Comparison of ENCODE assay signal across 25 mouse cellular contexts in genomic region chr8:46474120-46474519, GRCm38 (mm10). TPM values are rescaled to one million over a fixed set of nuclear protein-coding genes. Genes with fewer than 3 reads are reported as not detected.
DNase-seq lines count a peak whose midpoint lies in the region; ATAC-seq lines count a peak whose summit lies in the region.
"Had no signal": no experiment of that assay in that cellular context is flagged by ENCODE, and none has a peak within 500 bp of the region (broad histone marks: within the 10 kb centered on the region; RNA-seq: fewer than 3 reads in every experiment).

No protein-coding gene starts in this region.

- DNase-seq in midbrain, embryonic 11.5 days (ENCODE audit: low spot score, missing footprints): peak; percentile 56
- no peak for DNase-seq in liver, embryonic 13.5 days
- DNase-seq in embryonic facial prominence, embryonic 10.5 days (ENCODE audit: low spot score): no peak
- DNase-seq: adrenal gland, postnatal 10 days; adrenal gland, postnatal 36 days; cerebellum, adult 11-12 months; cerebellum, adult 8-10 months; cerebellum, postnatal 10 days; cerebellum, postnatal 36 days; embryo, embryonic 11 days; gastrocnemius, postnatal 25 days; heart, adult 18-20 months; heart, postnatal 14 days; heart, postnatal 4 days had no signal

- H3K4me2 ChIP-seq in midbrain, embryonic 11.5 days: no peak overlapping the region
- no peak overlapping the region for H3K4me2 ChIP-seq in midbrain, embryonic 16.5 days (ENCODE audit: low read length)
- 0 out of 2 replicates have a peak overlapping the region, but pooled peaks have one; percentile 11 for H3K4me2 ChIP-seq in liver, embryonic 13.5 days
- peak overlapping the region; percentile 49 for H3K4me2 ChIP-seq in liver, embryonic 16.5 days (ENCODE audit: low read depth, low read length)
- no peak overlapping the region for H3K4me2 ChIP-seq in heart, embryonic 11.5 days
- H3K4me2 ChIP-seq: forebrain, embryonic 12.5 days; forebrain, embryonic 15.5 days; heart, embryonic 13.5 days; hindbrain, embryonic 14.5 days had no signal

- peak overlapping the region; percentile 35 for H3K4me3 ChIP-seq in erythroblast, embryonic 14.5 days (replicated peaks)
- no peak overlapping the region for H3K4me3 ChIP-seq in midbrain, embryonic 11.5 days (ENCODE audit: low read depth, low read length)
- no peak overlapping the region for H3K4me3 ChIP-seq in midbrain, embryonic 16.5 days (ENCODE audit: low read depth, low read length)
- H3K4me3 ChIP-seq in liver, embryonic 13.5 days (replicated peaks): no peak overlapping the region
- H3K4me3 ChIP-seq in liver, embryonic 16.5 days (ENCODE audit: low read depth, low read length): no peak overlapping the region
- no peak overlapping the region for H3K4me3 ChIP-seq in heart, embryonic 11.5 days (ENCODE audit: low read depth, low read length)
- no peak overlapping the region for H3K4me3 ChIP-seq in embryonic facial prominence, embryonic 10.5 days
- H3K4me3 ChIP-seq: forebrain, embryonic 12.5 days; forebrain, embryonic 15.5 days; heart, embryonic 13.5 days had no signal

- 94% methylated on average over 3 of the region's 3 CpGs for WGBS in midbrain, embryonic 11.5 days
- WGBS in midbrain, embryonic 16.5 days: 96% methylated on average over 3 of the region's 3 CpGs
- WGBS in liver, embryonic 13.5 days (ENCODE audit: insufficient replicate concordance): 76% methylated on average over 3 of the region's 3 CpGs
- WGBS in liver, embryonic 16.5 days (ENCODE audit: insufficient replicate concordance): 58% methylated on average over 3 of the region's 3 CpGs
- WGBS in heart, embryonic 11.5 days (ENCODE audit: insufficient replicate concordance): 87% methylated on average over 3 of the region's 3 CpGs
- WGBS in embryonic facial prominence, embryonic 10.5 days: 92% methylated on average over 3 of the region's 3 CpGs

- ATAC-seq in erythroblast, adult 5-6 weeks (replicated peaks; ENCODE audit: low FRiP score, poor library complexity, severe bottlenecking): no peak
- ATAC-seq in midbrain, embryonic 11.5 days (ENCODE audit: low FRiP score): no peak
- ATAC-seq in midbrain, embryonic 16.5 days: no peak
- no peak for ATAC-seq in liver, embryonic 13.5 days (ENCODE audit: low read depth)
- no peak for ATAC-seq in liver, embryonic 16.5 days (ENCODE audit: low read depth)
- no peak for ATAC-seq in heart, embryonic 11.5 days (replicated peaks; ENCODE audit: insufficient number of reproducible peaks, low FRiP score, low TSS enrichment)
- ATAC-seq: forebrain, embryonic 15.5 days; hindbrain, postnatal 0 days; Patski had no signal

- H3K9me3 ChIP-seq in erythroblast, embryonic 14.5 days (ENCODE audit: control insufficient read depth, low read length): no peaks in the 10 kb centered on the region
- H3K9me3 ChIP-seq in midbrain, embryonic 11.5 days (ENCODE audit: control insufficient read depth, low read length): no peaks in the 10 kb centered on the region
- no peaks in the 10 kb centered on the region for H3K9me3 ChIP-seq in midbrain, embryonic 16.5 days (replicated peaks; ENCODE audit: control insufficient read depth, low read length, poor library complexity, severe bottlenecking)
- H3K9me3 ChIP-seq in liver, embryonic 13.5 days (replicated peaks): no peaks in the 10 kb centered on the region
- H3K9me3 ChIP-seq in liver, embryonic 16.5 days (replicated peaks; ENCODE audit: control insufficient read depth, low read length): no peaks in the 10 kb centered on the region
- no peaks in the 10 kb centered on the region for H3K9me3 ChIP-seq in heart, embryonic 11.5 days (replicated peaks; ENCODE audit: control insufficient read depth, low read length)
- H3K9me3 ChIP-seq in embryonic facial prominence, embryonic 10.5 days: no peaks in the 10 kb centered on the region
- H3K9me3 ChIP-seq: forebrain, embryonic 12.5 days; forebrain, embryonic 15.5 days; heart, embryonic 13.5 days had no signal

- peaks cover 54% of the 10 kb centered on the region for H3K36me3 ChIP-seq in erythroblast, embryonic 14.5 days (ENCODE audit: control insufficient read depth)
- H3K36me3 ChIP-seq in midbrain, embryonic 11.5 days (ENCODE audit: control insufficient read depth, insufficient read depth, low read length): no peaks in the 10 kb centered on the region
- no peaks in the 10 kb centered on the region for H3K36me3 ChIP-seq in midbrain, embryonic 16.5 days (ENCODE audit: control insufficient read depth, insufficient read depth, low read length)
- H3K36me3 ChIP-seq in liver, embryonic 13.5 days: peaks cover 16% of the 10 kb centered on the region; the same call in 1 of the 2 replicates
- no peaks in the 10 kb centered on the region for H3K36me3 ChIP-seq in liver, embryonic 16.5 days (ENCODE audit: control insufficient read depth, insufficient read depth)
- H3K36me3 ChIP-seq in heart, embryonic 11.5 days (ENCODE audit: control insufficient read depth, insufficient read depth, low read length): no peaks in the 10 kb centered on the region
- no peaks in the 10 kb centered on the region for H3K36me3 ChIP-seq in embryonic facial prominence, embryonic 10.5 days (replicated peaks)
- H3K36me3 ChIP-seq: forebrain, embryonic 12.5 days; forebrain, embryonic 15.5 days; heart, embryonic 13.5 days had no signal

- H3K27ac ChIP-seq in midbrain, embryonic 11.5 days (ENCODE audit: low read depth, low read length): no peak overlapping the region
- no peak overlapping the region for H3K27ac ChIP-seq in midbrain, embryonic 16.5 days (ENCODE audit: low read length)
- peak overlapping the region; percentile 68 for H3K27ac ChIP-seq in liver, embryonic 13.5 days
- no peak overlapping the region; the same call in 1 of the 2 replicates for H3K27ac ChIP-seq in liver, embryonic 16.5 days (ENCODE audit: low read length)
- no peak overlapping the region for H3K27ac ChIP-seq in heart, embryonic 11.5 days (ENCODE audit: low read depth, low read length)
- H3K27ac ChIP-seq in embryonic facial prominence, embryonic 10.5 days (replicated peaks): no peak overlapping the region
- H3K27ac ChIP-seq: forebrain, embryonic 12.5 days; forebrain, embryonic 15.5 days; heart, embryonic 13.5 days; hindbrain, embryonic 14.5 days; hindbrain, postnatal 0 days had no signal

- H3K27me3 ChIP-seq in erythroblast, embryonic 14.5 days (ENCODE audit: control insufficient read depth): no peaks in the 10 kb centered on the region
- no peaks in the 10 kb centered on the region for H3K27me3 ChIP-seq in midbrain, embryonic 11.5 days (ENCODE audit: control insufficient read depth, insufficient read depth, low read length)
- H3K27me3 ChIP-seq in midbrain, embryonic 16.5 days (ENCODE audit: control insufficient read depth, insufficient read depth, low read depth, low read length): no peaks in the 10 kb centered on the region
- no peaks in the 10 kb centered on the region for H3K27me3 ChIP-seq in liver, embryonic 13.5 days
- no peaks in the 10 kb centered on the region for H3K27me3 ChIP-seq in liver, embryonic 16.5 days (ENCODE audit: control insufficient read depth, insufficient read depth, low read depth, low read length)
- no peaks in the 10 kb centered on the region for H3K27me3 ChIP-seq in heart, embryonic 11.5 days (ENCODE audit: control insufficient read depth, insufficient read depth, low read length)
- H3K27me3 ChIP-seq in embryonic facial prominence, embryonic 10.5 days (replicated peaks; ENCODE audit: low read depth, poor library complexity, severe bottlenecking): peaks cover 17% of the 10 kb centered on the region
- H3K27me3 ChIP-seq: heart, embryonic 13.5 days; Patski had no signal

- peaks cover 79% of the 10 kb centered on the region for H3K4me1 ChIP-seq in erythroblast, embryonic 14.5 days (ENCODE audit: control insufficient read depth)
- no peaks in the 10 kb centered on the region for H3K4me1 ChIP-seq in midbrain, embryonic 11.5 days (ENCODE audit: control insufficient read depth, insufficient read depth, low read length)
- peaks cover 10% of the 10 kb centered on the region for H3K4me1 ChIP-seq in midbrain, embryonic 16.5 days (ENCODE audit: control insufficient read depth, insufficient read depth, low read length)
- H3K4me1 ChIP-seq in liver, embryonic 13.5 days (replicated peaks): peaks cover 79% of the 10 kb centered on the region
- H3K4me1 ChIP-seq in liver, embryonic 16.5 days (ENCODE audit: control insufficient read depth, low read depth, low read length): peaks cover 66% of the 10 kb centered on the region
- peaks cover 15% of the 10 kb centered on the region for H3K4me1 ChIP-seq in heart, embryonic 11.5 days (ENCODE audit: control insufficient read depth, insufficient read depth, low read length)
- peaks cover 7% of the 10 kb centered on the region; the same call in 1 of the 2 replicates for H3K4me1 ChIP-seq in embryonic facial prominence, embryonic 10.5 days

- no peak overlapping the region for H3K9ac ChIP-seq in midbrain, embryonic 11.5 days (ENCODE audit: low read length)
- no peak overlapping the region for H3K9ac ChIP-seq in midbrain, embryonic 16.5 days (ENCODE audit: low read depth, low read length)
- 0 out of 2 replicates have a peak overlapping the region, but pooled peaks have one; percentile 28 for H3K9ac ChIP-seq in liver, embryonic 13.5 days
- H3K9ac ChIP-seq in liver, embryonic 16.5 days (ENCODE audit: low read depth, low read length): no peak overlapping the region
- H3K9ac ChIP-seq in heart, embryonic 11.5 days (ENCODE audit: low read depth, low read length): no peak overlapping the region
- H3K9ac ChIP-seq: forebrain, embryonic 12.5 days; forebrain, embryonic 15.5 days; heart, embryonic 13.5 days; hindbrain, embryonic 14.5 days had no signal

RNA-seq across cellular contexts. Expression of gene Acsl1, which starts 3.3 kb away (rescaled TPM):
- 2.0 and 2.8 TPM in 2 replicates for polyA plus RNA-seq in erythroblast, embryonic 14.5 days (2012)
- total RNA-seq in erythroblast, adult 5-6 weeks (2015; ENCODE audit: low replicate concordance): 393 and 430 TPM in 2 replicates
- 573 and 623 TPM in 2 replicates for total RNA-seq in erythroblast, adult 5-6 weeks (2017; ENCODE audit: low replicate concordance)
- 9.0 and 9.6 TPM in 2 replicates for polyA plus RNA-seq in midbrain, embryonic 11.5 days (2014; fragmentation: Nextera tagmentation; extraction: Ambion mirVana)
- polyA plus RNA-seq in midbrain, embryonic 16.5 days (2015; fragmentation: Nextera tagmentation; extraction: Ambion mirVana): 17.9 and 20.2 TPM in 2 replicates
- 41.6 and 52.0 TPM in 2 replicates for polyA plus RNA-seq in liver, embryonic 13.5 days (2015; fragmentation: Nextera tagmentation; extraction: Ambion mirVana)
- 139 and 168 TPM in 2 replicates for polyA plus RNA-seq in liver, embryonic 16.5 days (2015; fragmentation: Nextera tagmentation; extraction: Ambion mirVana)
- 16.4 and 20.3 TPM in 2 replicates for polyA plus RNA-seq in heart, embryonic 11.5 days (2014; fragmentation: Nextera tagmentation; extraction: Ambion mirVana)
- polyA plus RNA-seq in embryonic facial prominence, embryonic 10.5 days (2016; fragmentation: Nextera tagmentation; extraction: Ambion mirVana): 8.0 and 8.7 TPM in 2 replicates

Comparison
In these comparisons a context has a peak if more than half of its experiments do, and no peak if none do; other contexts are left out.
1. H3K4me2 ChIP-seq: peak in liver, embryonic 13.5 days (single experiment) and liver, embryonic 16.5 days (single experiment); none in midbrain, embryonic 11.5 days (single experiment), midbrain, embryonic 16.5 days (single experiment) and heart, embryonic 11.5 days (single experiment).